Mouse (Mus musculus) MN1 (cell line): ENCODE results near the gene Nisch.
A peak's percentile ranks its signal among the peaks of the same experiment; 100 is the strongest.

Experiments
- DNase-seq: peaks from one replicate; pipeline ENCODE4 v3.0.0-alpha.2; 2016; ENCODE audit warnings: low spot score

Gene Nisch

DNA sequence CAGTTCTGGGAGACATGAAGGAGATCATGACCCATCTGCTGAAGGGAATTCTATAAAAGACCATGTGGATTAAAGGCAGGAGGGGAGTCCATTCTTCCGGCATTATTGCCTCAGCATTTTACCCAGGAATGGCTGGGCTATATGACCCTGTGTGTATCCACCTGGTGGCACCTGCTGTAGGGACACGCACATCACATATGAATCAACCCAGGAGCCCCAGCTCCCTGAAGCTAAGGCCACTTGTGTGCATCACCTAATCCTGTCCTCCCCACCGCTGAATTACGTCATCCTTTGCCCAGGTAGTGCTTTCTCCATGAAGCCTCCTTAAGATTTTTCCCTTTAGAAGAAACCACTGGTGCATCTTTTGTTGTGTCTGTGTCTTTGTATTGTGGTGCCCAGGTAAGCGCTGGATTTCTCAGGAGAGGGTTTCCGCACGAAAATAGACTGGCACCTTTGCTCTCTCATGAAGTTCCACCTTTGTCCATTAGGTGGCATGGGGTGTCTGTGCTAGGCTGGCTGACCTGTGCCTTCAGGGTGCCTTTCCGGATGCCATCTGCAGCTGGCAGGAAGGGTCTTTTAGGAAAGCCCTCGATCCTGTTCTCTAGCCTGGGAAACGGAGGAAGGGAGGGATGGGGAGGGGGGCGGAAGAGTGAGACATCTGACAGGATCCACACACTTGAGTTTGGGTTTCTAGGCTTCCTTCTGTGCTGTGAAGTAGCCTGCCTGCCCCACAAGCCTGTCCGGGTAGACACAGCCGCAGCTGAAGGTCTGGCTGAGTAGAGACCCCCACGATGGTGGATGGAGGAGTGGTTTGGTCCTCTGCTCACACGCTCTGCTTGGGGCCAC is 1.4 kb downstream of the Nisch start:
- peak; percentile 73 for DNase-seq

DNA sequence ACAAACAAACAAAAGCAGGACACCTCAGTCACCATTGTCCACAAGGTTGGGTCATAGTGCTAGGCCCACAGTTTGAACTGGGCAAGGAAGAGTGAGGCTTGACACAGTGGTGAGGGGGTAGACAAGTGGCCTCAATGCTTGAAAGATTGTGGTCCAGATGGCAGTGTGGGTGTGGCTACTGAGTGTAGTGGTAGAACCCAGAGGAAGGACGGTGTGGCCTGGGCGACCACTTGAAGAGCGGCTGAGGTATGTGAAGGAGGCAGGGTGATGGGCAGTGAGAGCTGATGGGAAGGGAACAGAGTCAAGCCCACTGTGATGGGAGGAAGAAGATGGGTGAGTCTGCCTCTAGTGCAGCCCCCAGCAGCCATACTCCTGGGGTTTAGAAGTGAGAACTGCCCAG is 2.1 kb downstream of the Nisch start:
- DNase-seq = no peak

DNA sequence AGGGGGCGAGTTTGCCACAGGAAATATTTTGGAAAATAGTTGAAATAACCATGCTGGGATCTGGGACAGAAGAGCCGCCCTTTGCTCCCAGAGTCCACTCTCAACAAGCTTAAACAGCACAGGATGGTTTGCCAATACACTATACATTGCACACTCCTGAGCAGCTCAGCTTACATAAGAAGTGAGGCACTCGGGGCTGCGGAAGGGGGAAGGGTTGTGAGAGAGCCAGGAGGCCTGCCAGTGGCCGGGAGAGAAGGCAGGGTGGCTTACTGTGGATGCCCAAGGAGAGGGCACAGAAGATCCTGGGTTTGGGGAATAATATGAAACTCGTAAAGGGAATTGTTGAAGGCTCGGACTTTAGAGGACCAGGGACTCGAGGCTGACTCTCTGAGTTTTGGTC is 2.9 kb downstream of the Nisch start:
- DNase-seq = no peak

DNA sequence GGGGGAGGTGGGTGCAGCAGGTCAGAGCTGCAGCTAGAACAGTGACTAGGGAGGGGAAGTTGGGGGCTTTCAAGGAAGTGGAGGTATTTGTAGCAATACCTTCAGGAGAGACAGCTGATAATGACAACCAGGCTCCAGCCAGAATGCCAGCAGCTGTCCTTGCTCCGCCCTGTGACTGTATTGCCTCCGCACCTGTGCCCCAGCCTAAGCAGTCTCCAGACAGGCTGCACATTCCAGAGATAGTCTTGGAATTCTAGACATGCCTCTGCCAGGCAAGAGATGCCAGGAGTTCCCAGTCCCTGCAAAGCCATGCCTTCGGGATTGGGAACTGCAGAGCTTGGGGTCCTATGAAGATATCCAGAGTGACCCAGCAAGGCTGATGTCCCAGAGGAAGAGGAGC is 4.2 kb downstream of the Nisch start:
- no peak for DNase-seq

DNA sequence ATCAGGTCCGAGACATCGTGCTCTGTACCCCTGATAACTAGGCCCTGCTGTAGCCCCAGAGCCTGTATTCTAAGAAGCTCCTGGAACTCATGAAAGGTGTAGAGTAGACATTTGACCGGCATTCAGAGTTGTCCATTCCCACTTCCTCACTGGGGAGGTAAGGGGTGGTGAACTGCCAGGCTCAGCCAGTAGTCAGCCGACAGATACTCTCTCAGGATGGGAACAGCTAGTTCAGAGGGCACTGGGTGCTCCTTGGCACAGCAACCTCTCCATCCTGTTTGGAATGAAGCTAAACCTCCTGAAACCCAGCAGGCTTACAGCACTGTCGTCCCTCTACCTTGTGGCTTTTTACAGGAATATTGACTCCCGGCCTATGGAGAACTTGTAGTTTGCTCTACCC is 4.9 kb downstream of the Nisch start:
- DNase-seq = no peak

DNA sequence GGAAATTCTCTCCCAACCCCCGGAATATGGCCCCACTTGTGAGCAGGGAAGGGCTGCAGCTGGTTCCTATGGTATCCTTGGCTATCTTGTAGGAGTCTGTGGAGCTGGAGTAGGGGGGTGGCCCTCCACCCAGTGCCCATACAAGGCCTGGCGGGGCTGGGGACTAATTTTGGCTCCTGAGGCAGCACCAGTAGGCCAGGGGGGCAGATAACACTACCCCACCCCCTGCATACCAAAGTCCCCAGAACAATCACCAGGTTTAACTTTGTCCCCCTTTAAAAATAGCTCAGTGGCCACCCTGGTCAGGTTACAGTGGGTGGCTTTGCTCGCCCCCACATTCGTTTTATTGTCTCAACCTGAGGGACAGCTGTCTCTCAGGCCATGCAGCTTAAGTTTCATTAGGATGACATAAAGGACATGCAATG is 7.6 kb downstream of the Nisch start:
- no peak for DNase-seq

DNA sequence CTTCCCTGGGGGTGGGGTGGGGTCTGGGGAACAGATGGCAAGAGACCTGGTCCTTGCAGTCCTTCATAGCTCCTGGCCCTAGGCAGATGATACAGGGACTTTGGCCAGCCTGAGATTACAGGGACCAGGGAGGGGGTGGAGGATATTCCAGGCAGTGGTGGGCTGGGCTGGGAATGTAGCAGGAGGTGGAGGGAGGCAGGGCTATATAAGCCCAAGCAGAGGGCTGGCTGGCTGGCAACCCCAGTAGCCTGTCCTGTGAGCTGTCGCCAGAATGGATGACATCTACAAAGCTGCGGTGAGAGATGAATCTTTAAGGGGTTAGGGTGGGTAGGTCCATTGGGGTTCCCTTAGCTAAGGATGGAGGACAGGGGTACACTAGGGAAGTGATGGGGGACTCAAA is 8.7 kb downstream of the Nisch start, which contains the start of gene Tnnc1:
TSS of gene Tnnc1 (plus strand) at position 229 of the 400 bp plus-strand sequence.
- no peak for DNase-seq

DNA sequence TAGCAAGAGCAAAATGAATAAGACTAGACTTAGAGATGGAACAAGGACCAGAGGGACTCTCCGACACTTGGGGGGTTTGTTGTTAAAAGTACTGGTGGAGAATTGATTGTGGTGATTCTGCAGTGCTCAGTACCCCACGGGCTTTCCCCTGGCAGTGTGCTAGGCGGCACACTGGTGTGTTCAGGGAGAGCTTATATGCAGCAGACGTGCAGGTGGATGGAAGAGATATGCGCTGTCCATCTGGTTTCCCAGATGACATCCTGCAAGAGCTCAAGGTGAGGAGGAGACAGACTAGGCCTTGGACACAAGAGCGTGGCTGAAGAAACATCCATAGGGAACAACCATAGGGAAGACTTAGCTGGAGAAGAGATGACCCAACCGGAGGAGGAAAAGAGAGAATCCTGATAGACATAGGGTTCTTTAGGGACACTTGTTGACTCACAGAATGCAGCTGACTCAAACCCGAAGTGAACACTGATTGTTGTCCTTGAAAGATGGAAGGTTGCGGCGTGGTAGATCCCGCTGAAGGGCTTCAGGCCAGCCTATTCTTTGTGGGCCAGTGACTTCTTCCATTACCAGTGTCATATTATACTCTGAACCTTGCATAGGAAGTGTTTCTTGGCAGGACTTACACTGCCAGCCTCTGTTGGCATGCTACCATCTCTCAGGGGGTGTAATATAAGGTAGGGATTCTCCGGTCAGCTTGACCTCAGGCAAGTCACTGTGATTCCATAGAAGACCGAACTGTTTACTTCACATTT is 9.5 kb downstream of the Nisch start:
- DNase-seq = peak; percentile 20

DNA sequence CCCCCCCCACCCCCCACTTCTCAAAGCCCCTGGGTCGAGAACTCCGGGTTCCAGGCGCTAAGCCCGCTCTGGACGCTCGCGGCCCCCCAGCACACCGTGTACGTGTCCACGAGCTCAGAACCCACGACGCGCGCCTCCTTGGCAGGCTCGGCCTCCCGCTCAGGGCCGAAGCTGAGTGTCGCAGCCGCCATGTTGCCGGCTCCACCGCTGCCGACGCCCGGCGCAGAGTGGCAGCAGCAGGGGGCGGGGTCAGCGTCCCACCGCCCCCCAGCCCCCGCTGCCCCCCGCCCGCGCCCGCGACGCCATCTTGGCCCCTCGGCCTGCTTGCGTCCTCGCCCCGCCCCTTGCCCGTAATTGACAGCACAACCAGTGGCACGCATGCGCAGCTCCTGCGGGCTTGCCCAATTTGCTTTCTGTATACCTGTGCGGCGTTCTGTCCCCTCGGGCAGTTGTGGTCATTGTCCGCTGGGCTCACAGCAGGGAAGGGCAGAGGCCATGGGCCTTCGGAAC is 10.2 kb downstream of the Nisch start:
- peak; percentile 95 for DNase-seq

DNA sequence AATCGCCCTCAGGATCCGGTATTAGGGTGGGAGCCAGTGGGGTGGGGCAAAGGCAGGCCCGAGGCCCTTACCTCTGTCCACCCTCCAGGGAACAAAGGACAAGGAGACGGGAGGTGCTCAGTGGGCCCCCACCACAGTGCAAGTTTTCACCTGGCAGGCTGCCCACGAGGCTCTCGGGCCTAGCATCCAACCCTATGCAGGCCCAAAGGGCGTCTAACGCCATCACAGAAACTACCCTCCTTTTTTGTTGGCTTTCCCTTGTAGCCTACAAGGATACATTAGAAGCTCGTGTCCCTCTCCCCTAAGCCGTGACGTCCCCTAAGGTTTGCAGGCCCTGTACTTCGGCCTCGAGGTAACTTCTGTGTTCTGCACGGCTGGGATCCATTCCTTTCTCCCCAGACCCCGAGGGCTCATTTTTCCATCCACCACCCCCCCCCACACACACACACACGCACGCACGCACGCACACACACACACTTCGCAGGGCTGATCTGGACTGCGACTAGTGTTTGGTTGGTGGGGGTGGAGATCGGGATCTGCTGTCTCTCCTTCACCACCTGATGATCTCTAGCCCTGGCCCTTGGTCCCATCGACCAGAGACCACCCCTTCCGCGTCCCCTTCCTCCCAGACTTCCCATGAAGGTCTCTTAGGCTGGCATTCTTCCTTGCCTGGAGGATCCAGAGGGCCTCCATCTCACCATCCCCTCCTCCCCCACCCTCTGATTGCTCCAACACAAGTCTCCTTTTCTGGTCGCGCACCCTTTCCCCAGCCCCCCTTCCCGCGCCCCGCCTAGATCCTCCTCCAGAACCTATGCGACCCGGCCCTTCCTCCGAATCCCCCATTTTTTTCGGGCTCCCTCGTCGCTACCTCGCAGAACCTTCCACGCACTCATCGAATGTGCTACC is 10.9 kb downstream of the Nisch start:
- DNase-seq = peak; percentile 49

DNA sequence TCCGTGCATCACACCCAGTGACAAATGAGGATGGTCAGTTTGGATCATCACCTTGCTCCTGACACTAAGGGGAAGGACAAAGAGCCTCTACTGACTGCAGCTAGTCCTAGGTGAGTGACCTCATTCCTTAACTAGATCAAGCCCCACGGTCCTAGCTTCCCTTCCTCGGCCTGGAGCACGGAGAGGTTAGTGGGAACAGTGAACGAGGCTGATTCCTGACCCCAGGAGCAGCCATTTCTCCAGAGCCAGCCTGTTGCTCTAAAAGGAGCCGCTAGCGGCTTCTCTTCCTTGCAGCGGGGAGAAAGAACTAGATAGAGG is 11.5 kb downstream of the Nisch start:
- peak; percentile 64 for DNase-seq

DNA sequence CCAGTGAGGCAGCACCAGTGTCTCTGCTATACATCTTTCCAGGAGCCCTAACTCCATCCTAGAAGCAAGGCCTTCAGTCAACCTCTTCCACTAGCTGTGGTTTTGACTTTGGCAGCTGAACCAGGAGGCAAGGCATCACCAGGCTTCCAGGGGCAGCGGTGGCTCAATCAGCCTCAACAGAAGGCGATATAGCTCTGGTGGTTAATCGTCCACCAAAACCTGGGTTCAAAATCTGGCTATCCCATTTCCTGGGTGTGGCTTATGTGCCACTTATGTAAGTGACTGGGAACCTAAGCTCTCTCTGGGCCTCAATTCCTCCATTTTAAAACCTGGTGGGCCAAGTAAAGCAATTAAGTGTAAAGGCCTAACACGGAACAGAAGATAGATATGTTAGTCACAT is 11.9 kb downstream of the Nisch start:
- no peak for DNase-seq

DNA sequence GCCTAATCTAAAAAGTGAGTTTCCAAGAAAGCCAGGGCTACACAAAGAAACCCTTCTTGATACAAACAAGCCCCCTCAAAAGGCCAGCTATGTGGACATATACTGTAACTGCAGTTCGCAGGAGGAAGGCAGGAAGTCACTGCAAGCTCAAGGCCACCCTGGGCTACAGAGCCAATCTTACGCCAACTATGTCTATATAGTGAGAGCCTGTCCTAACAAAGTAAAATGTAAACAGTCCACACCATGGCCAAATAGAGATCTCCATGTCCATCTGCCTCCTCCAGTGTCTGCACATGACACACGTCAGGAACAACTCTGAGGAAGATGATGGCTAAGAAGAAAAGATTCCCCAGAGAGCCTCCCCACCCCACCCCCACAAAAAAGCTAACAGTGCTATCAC is 16.7 kb downstream of the Nisch start:
- no peak for DNase-seq

DNA sequence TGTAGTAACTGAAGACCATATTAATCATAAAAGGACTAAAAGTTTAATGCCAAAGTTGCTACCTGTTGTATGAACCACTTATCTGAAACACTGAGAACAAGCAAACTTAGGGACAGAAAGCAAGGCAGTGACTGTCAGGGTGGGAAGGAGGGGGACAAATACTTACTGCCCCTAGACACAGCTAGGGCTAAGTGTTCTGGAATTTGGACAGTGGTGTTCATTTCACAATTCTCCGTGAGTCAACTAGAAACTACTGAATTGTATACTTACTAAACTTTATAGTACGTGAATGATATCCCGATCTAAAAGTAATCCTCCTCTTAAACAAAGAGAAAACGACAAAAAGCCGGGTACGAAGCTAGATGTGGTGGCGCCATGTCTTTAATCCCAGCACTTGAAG is 17.1 kb downstream of the Nisch start:
- no peak for DNase-seq

DNA sequence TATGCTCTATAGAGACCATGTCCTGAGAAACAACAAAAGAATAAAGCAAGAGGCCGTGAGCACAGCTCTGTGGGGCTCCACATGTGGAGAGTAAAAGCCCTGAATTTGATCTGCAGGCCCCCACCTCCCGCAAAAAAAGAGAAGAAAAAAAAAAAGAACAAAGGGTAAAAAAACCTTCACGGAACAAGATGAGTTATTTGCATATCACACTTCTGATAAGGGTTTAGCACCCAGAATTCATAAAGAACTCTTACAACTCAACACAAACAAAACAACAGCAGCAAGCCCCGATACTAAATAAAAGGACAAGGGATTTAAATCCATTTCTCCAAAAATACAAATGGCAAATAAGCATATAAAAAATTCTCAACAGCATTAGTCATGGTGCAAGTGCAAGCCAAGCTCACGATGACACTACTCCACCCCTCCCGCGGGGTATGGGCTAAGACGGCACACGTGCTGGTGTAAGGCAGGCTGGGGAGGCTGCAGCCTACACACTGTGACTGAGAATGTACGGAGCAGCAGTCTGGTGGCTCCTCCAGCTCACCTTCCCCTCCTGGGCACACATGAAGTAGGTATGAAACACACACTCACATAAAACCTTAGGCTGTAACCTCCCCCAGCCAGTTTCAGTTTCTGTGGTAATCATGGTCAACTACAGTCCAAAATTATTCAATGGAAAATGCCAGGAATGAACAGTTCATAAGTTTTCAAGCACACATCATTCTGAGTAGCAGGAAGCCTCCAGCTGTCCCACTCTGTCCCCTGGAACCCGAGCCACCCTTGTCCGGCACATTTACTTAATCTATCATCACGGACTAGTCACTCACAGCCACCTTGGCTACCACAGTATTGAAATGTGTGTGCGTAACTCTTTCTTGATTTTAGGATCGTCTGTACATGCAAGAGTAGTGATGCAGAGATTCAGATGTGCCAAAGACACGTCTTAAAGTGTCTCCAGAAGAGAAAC is 18.9 kb downstream of the Nisch start:
- peak; percentile 68 for DNase-seq

DNA sequence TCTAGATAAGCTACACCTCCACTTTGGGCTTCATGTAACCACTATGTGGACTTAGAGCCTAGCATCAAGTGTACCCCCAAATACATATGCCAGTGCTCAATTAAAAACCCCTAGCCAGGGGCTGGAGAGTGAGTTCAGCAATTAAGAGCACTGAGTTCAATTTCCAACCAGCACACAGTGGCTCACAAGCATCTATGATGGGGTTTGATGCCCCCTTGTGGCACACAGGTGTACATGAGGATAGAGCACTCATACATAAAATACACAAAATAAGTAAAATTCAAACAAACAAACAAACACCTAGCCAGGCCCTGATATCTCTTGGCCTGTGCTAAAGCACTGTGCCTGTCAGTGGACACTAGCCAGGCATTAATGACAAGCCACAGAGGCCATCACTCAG is 20.8 kb downstream of the Nisch start:
- peak; percentile 59 for DNase-seq

DNA sequence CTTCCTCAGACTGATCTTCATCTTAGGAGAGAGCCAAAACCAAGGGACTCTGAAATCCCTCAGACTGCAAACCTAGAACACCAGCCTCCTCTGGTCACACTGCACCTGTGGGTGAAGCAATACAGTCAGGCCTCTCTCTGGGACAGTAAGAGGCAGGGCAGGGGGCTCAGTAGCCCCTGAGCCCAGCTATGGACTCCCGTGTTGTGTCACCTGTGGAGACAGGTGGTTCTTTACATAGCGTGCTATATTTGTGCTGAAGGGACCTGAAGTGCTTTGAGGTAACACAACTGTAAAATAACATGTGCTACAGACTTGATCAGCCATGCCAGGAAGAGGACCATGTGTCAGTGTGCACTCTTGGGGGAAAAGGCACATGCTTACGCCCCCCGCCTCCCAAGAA is 21.2 kb downstream of the Nisch start:
- DNase-seq = no peak

DNA sequence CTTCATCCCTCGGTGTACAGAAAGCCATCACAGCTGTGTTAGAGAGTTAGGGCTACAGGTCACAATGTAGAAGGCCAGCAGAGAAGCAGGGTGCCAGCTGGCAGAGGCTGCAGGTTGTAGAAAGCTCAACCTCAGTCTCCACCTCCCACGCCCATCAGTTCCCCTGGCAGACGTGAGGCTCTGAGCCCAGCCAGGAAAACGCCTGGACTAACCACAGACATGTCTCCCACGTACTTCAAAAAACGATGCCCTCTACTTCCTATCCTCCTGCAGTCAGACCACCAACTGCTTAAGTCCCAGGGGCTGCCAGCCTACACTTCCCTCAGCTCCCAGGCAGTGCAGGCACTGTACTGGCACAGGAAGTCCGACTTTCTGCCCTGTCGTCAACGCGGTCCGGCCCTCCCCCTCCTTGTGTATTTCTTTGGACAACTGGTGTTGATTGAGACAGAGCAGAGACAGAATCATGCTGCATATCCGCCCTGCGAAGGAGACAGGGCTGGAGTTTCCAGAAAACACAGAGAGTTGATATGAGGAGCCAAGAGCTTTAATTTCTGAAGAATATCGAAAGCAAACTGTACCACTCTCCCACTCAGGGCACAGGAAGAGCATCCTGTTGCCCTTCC is 21.7 kb downstream of the Nisch start:
- DNase-seq = peak; percentile 72

DNA sequence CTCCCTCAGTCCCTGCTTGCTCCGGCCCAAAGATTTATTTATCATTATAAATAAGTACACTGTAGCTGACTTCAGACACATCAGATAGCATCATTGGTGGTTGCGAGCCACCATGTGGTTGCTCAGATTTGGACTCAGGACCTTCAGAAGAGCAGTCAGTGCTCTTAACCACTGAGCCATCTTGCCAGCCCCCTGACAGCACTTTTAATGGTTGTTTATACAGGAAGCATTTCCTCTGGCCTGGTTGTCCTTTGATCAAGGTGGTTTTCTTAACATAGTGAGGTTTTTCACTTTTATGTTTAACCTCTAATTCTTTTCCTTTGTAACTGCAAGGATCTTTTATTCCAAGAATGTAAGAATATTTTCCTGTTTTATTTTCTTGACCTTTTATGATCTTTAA is 22.3 kb downstream of the Nisch start:
- no peak for DNase-seq

DNA sequence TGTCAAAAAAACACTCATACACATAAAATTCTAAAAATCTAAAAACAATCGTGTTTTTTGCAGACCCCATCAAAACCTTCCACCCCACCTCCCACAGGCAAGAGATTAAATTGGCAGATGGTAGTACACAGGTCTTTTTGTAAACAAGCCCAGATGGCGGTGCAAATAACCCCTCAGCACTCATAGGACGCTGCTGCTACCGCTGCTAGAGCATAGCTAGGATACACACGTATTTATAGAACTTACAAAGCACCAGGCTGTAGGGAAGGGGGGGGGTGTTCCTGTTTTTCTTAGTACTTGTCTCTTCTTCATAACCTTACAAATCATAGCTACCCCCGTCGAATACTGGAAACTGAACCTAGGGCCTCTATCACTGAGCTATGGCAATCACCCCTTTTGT is 23.0 kb downstream of the Nisch start:
- no peak for DNase-seq

DNA sequence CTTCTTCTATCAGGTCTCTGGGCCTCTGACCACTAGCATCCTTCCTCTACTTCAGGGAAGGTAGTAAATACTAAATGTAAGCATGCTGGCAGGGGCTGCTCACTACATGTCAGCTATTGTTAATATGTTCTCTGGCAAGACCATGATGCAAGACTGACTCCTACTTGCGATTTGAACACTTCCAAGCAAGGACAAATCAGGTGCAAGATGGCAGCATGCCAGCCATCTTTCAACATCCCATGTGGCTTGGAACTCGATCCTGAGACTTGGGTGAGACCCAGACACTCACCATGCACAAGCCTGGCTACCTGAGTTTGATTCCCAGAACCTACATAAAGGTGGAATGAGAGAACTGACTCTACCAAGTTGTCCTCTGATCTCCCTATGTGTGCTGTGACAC is 24.8 kb downstream of the Nisch start:
- peak; percentile 51 for DNase-seq
